Mouse (Mus musculus): Measurements from ENCODE around the gene Herc3.
"Not testable (repeated sequence)": the region's sequence is repeated elsewhere in the genome, so short reads cannot be mapped to it uniquely, and the experiment has no call there.

Herc3 gene

DNA sequence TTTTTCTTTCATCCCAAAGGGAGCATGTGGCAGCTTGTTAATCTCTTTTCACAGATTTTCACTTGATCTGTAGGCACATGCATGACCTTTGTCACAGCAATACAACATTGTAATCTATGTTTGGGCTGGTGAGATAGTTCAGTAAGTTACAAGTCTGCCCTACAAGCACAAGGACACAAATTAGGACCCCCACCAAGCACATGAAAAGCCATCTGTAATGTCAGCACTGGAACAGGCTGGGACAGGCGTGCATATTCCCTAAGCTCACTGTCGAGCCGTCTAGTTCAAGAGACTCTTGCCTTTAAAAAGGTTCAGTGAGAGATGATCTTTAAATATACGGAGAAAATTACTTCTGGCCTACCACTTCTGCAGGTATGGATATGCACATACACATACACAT, 28.3 kb downstream of the Herc3 start:
- DNase-seq (ENCODE audit: low spot score) = no peak

DNA sequence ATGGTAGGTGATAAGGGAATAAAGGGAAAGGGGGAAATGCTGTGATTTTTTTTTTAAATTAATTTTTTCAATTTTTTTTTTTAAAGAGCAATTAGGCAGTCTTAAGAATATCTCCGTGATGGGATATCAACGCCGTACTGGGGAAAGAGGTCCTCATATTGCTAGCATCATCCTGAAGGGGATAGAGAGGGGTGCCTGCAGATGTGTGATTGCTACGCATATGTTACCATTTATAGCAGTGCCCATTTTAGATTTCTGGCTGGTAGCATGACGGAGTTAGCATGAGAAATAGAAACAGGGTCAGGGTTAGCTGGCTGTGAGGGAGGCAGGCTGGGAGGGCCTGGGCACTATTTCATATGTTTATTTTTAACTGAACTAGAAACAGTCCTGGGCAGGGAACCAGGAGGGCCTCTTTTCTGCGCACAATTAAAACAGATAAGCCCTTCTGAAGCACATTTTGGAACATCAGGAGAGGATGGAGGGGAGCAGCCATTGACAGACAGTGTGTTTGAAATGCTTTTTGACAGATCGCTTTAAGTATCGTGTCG, 31.3 kb downstream of the Herc3 start:
- DNase-seq (ENCODE audit: low spot score) = no peak

DNA sequence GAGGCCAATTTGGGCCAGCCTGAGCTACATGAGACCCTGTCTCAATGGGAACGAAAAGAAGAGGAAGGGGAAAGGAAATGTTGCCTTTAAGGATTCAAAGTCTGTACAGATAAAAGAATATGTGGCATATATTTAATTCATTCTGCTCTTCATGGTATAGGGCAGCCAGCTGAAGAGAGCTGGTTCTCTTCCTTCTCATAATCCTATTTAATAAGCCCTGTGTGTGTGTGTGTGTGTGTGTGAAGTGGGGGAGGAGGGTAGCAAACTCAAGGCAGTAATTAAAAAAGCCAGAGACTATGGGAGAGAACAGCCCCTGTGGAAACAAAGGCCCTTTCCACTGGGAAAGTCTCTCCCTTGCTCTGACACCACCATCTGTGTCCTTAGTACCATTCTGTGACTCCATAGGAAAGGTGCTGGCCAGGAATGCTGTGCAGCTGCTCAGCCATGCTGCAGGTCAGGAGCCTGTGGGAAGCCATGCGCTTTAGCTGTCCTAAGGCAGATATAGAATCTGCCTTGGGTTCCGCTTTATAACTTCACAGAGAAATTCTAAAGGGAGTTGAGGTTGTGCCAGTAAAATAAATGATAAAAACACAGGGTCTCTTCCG, 32.5 kb downstream of the Herc3 start:
- DNase-seq (ENCODE audit: low spot score) = no peak

DNA sequence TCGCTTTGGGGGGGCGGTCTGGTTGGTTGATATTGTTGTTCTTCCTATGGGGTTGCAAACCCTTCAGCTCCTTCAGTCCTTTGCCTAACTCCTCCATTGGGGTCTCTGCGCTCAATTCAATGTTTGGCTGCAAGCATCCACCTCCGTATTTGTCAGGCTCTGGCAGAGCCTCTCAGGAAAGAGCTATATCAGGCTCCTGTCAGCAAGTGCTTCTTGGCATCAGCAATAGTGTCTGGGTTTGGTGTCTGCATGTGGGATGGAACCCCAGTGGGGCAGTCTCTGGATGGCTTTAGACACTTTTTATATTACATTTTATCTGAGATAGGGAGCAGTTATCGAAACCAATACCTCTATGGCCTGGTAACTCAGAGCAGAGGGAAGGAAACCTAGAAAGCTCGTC, 36.6 kb downstream of the Herc3 start:
- DNase-seq (ENCODE audit: low spot score) = not testable (repeated sequence)

DNA sequence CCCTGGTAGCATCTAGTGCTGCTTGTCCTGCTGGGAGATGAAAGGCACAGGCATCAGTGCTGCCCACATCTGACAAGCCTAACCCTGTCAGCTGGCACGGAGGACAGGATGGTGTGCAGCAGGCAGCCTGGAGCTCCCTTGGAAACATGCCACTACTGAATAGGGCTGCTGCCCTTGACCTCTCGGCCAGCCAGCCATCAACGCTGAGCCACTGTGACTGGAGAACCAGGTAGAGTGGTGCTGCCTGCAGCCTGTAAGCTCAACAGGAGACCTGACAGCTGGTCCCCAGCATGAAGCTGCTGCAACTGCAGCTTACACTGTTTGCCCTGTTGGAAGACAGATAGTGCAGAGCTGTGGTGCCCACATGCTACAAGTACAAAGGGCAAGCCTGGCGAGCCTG, 48.3 kb downstream of the Herc3 start:
- no peak for DNase-seq (ENCODE audit: low spot score)

DNA sequence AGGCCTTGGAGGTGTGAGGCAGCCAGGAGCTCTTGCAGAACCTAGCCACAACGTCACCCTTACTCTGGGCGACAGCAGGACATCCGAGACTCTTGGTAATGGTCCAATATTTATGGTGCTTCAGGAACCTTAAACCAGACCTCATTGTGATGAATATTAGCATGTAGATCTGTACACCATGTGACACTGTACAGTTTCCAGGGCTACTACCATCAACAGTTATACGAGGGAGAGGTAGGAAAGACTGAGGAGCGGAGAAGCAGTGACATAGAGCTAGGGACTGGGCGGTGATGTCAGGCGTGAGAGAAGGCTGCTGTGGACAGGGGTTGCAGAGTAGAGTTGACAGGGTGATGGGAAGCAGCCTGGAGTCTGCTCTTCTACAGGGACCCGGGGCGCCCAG, 48.7 kb downstream of the Herc3 start:
- no peak for DNase-seq (ENCODE audit: low spot score)

DNA sequence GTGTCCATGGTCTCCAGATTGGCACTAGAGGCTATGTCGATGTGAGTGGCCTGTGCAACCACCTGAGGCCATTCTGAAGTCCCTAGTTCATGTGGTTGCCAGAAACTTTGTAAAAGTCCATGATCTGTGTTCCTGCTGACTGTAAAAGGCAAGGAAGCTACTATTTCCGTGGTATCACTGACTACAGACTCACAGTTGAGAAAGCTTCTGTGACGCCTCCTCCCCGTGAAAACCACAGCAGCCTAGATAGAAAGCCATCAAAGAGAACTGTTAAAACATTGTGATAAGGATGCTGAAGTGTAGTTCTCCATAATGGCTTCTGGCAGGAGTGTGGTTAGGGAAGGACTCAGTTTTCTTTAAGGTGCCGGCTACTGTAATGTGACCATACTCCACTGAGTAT, 49.6 kb downstream of the Herc3 start:
- no peak for DNase-seq (ENCODE audit: low spot score)

DNA sequence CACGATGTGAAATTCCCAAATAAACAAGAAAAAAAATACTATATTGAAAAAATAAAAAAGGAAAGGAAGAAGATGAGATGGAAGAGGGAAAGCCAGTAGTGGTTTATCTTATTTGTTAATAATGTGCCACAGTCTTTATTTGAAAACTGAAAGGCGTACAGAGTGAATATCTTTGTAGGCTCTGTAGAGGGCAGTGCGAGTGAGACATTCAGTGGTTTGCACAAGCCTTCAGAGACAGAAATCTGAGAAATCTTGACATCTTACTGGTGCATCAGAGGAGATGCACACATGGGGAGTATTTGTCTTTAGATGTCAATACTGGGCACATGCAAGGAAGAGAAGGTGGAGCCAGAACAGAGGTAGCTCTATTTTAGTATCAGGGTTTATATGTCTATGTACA, 50.1 kb downstream of the Herc3 start:
- DNase-seq (ENCODE audit: low spot score) = no peak

DNA sequence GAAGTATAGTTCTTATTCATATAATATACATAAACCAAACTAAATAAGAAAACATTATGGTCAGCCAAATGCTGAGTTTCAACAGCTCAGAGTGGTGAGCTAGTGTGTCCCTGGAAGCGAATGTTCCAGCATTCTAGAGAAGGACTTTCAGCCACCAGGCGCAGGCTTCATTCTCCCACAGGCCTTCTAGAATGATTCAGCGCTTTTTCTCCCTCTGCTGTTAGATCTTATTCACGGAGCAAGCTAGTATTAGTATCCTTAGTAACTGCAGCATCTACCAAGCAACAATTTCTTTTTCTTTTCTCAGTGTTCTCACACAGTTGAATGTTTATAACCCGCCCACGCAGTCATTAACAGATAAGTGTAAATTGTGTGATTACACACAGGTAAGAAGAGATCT, 51.0 kb downstream of the Herc3 start:
- DNase-seq (ENCODE audit: low spot score) = no peak

DNA sequence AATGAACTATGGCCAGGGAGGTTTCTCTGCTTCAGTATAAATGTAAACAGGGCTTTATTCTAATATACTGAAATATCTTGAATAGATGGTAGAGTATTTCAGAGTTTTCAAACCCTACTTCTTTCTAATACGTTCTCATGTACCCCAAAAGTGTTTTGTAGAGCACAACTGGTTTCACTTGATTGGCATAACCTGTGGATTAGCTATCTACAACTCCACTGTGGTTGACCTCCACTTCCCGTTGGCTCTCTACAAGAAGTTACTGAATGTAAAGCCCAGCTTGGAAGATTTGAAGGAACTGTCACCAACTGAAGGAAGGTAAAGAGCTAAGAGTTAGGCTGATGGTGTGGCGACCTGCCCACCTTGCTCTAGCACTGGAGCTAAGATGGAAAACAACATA, 58.7 kb downstream of the Herc3 start:
- no peak for DNase-seq (ENCODE audit: low spot score)

DNA sequence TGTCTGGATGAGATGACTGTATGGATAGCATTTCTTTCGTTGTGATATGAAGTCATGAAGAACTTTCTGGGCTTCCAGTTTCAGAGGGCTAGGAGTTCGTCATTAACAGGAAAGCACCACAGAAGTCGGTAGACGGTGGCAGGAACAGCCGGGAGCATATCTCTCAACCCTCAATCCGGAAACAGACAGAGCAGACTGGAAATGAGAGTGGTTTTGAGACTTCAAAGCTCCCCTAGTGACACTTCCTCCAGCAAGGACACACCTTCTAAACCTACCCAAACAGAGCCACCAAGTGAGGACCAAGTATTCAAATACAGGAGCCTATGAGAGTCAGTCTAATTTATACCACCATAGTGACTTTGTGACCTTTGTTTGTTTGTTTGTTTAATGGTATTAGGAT, 62.0 kb downstream of the Herc3 start:
- no peak for DNase-seq (ENCODE audit: low spot score)

DNA sequence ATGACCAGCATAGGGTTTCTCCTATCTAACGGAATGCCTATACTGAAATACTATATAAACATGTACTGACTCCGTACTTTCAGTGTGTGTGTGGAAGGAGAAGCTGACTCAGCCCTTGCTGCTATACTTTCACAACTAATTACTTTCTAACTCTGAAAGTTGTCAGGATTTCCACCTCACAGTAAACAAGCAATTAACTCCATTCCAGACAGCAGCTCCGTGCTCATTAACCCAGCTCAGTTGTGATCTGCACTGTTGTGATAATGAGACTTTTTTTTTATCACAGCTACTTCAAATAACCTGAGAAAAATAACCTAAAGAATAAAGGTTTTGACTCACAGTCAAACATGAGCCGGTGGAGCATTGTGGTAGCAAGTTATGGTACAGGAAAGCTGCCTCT, 63.7 kb downstream of the Herc3 start:
- DNase-seq (ENCODE audit: low spot score) = no peak

DNA sequence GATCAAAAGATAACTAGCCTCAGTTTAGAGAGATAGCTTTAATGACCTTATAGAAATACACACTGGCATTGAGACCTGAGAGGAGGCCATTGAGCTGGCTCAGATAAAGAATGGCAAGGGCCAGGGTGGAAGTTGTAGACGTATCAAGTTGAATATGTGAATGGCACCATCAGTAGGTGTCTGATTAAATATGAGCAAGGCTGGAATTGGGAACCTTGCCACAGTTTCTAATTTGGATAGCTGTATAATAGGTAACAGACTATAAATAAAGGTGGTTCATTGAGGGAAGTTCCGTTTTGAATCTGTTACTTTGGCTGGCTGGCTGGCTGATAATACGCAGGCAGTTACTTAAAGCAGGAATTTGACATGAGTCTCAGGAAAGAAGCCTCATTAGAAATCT, 65.4 kb downstream of the Herc3 start:
- no peak for DNase-seq (ENCODE audit: low spot score)

DNA sequence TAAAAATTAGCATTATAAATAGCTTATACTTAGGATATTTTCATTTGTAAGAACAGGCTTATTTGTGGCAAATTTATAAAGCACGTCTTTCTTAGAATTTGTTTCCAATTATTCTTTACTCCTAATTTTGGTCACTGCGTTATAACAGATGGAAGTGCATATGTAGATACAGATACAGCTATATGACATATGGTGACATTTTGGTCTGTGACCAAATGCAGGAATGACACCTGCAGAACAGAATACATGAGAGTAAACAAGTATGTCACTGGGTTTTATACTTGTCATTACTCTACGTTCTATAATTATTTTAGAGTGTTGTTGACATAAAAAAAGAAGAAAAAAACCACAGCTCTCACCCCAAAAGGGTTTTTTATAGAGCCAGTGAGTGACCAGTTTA, 67.8 kb downstream of the Herc3 start:
- DNase-seq (ENCODE audit: low spot score) = no peak

DNA sequence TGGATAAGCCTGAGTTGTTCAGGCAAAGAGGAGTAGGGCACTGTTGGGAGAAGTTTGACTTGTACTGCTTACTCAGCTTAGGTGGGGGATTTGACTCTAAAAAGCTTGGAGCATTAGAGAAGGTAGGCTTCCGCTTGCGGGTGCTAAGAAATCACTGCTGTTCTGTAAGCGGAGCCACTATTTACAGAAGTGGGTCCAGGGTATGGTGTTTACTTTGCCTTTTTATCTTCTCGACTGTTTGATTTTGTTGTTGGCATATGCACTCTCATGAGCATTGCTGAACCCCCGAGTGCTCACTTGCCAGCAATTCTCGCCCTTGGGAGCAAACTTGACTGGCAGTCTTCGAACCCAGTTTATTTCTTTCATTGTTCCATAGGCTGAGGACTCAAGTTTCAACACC, 69.3 kb downstream of the Herc3 start:
- DNase-seq (ENCODE audit: low spot score) = no peak

DNA sequence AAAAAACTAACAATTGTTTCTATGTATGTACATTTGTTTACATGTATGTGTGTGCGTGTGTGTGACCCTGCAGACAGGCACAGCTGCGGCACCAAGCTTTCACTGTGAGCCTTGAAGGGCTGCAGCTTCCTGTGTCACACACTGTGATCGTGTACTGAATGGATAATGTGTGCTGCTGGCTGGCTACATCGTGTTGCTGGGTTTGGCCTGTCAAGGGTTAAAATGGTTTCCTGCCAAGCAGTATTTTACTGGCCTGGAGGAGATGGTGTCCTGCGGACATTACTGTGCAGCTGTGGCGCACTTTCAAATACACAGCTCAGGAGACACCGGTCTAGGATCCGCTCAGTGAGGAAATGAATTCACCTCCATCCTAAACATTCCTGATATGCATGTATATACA, 71.9 kb downstream of the Herc3 start:
- DNase-seq (ENCODE audit: low spot score) = no peak

DNA sequence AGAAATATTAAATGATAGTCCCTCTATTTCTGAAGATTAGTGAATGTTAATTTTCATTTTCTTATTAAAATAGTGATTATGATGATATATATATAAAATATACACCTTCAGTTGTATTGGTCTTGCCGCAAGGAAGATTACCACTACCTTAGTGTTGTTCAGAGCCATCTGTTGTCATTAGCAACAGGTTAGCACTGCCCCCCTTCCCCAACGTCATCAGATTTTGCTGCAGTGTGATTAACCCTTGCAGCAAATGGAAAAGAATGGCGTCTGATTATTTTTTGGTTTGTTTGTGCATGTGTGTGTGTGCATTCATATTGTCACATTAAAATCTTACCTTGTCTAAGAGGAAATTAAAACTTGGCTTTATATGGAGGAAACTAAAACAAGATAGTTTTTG, 73.3 kb downstream of the Herc3 start:
- DNase-seq (ENCODE audit: low spot score) = no peak

DNA sequence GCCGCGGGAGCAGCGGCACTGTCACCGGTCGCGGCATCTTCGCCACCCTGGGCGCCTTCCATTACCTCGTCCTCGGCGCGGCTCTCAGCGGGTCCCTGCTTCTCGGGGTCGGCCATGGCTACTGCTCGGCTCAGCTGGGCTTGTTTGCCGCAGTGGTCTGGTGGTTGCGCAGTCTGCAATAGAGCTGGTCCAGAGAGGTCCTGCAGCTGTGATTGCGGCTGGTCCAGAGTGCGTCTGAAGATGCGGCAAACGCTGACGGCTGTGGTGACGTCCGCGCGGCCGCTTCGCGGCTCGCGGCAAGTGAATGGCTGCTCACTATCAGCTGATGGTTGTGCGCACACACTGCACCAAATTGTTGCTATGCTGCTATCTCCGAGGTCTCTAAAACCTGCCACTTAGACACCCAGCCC, 75.6 kb downstream of the Herc3 start, which contains the start of gene Nap1l5:
TSS of gene Nap1l5 (minus strand) at position 225 of the 410 bp plus-strand sequence.
- no peak for DNase-seq (ENCODE audit: low spot score)

DNA sequence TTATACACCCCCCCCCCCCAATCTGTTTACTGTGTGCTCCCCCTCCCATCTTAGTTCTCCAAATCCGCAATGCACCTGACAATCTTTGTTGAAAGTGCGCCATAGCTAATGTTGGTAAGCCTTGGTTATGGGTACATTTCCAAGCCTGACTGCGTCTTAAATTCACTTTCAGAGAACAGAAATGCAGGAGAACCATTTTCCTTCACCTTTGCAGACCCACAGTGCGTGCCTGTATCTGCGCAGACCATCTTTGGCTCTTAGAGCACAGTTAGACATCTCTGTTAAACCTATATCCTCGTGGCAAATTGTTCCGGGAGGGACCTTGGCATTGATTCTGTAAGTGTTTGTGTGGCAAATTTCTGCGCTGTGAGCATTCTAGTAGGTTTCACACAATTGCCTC, 76.1 kb downstream of the Herc3 start:
- no peak for DNase-seq (ENCODE audit: low spot score)

DNA sequence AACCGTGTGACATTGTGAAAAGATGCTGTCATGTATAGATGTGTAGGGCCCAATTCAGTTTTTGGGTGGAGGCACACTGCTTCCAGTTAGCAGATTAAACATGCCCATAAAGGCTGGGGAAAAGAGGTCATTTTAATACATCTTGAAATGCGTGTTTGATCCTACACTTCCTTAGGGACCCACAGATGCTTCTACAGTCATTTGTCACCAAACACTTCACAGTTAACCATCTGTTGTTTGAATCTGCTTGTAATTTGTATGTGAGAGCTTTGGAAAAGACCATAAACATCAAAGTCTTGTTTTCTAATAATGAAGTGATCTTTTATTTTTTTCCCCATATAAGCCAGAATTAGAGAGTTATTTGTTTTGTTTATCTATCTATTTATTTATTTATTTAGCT, 76.5 kb downstream of the Herc3 start:
- no peak for DNase-seq (ENCODE audit: low spot score)

DNA sequence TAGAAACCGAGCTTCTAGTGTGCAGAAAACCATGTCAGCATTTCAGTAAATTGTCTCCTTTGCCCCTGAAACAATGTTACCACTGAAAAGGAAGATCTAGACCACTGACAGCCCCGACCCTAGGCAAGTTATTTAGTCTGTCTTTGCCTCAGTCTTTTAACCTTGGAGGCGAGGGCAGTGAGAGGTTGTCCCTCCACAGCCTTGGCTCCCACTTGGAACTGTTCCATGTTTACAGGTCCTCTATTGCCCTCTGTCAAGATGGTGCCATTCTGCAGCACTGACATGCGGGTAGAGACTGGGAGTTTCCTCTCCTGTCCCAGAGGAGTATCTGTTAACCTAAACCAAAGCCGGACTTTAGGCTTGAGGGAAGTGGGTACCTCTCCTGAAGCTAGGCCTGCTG, 81.6 kb downstream of the Herc3 start:
- DNase-seq (ENCODE audit: low spot score) = no peak

DNA sequence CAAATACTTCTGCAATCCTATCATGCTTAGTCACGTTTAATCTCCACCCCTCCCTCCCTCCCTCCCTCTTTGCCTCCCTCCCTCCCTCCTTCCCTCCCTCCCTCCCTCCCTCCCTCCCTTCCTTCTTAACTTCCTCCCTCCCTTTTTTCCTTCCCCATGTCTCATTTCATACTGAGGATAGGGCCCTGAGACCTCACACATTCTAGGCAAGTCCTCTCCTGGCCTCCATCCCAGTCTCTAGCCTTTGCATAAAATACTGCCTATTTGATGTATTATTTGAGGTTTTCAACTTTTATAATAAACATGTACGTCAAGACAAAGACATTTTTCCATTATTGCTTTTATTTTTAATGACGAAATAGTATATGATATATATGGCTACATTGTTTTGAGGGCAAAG, 82.3 kb downstream of the Herc3 start:
- DNase-seq (ENCODE audit: low spot score) = no peak

DNA sequence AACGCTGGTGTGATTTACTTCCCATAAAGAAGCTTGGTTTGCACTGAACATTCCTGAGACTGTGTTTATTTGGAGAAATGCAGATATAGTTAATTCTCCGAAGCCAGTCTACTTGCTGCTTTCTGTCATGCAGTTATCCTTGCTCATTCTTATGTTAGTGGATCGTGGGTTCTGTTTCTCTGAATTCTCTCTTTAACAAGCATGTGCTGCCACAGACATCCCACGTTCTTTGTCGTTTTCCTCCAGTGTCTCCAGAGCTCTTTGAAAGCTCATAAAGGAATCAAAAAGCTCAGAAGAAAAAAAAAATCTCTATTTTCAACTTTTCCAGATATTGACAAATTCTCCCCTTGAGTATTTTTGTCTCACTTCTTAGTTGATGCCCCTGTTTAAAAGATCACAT, 82.7 kb downstream of the Herc3 start:
- DNase-seq (ENCODE audit: low spot score) = no peak

DNA sequence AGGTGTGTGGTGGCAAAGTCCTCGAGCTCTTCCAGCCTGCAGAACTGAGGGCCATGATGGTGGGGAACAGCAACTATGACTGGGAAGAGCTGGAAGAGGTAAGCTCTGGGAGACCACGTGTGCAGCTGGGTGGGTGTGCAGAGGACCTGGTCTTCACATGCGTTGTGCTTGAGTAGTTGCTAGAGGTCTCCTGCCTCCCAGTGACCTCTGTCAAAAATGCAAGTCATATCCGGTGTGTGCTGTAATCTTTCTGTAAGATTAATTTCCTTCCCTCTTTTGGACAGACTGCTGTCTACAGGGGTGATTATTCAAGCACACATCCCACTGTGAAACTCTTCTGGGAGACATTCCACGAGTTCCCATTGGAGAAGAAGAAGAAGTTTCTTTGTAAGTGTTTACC, 85.2 kb downstream of the Herc3 start:
- no peak for DNase-seq (ENCODE audit: low spot score)

DNA sequence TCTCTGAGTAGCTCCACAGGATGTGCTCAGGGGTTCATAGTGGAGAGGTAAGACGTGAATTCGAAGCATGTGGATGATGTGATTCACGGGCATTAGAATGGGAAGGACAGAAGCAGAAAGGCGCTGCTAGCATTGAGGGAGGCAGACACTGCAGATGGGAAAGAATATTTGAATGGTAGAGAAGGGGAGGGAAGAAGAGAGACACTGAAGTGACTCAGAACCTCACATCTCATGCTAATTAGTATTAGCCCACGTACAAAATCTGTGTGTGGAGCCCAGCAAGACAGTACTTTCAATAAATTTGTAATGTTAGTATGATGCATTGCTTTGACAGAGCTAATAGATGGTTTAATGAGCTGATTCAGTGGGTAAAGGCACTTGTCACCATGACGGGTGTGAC, 89.5 kb downstream of the Herc3 start:
- no peak for DNase-seq (ENCODE audit: low spot score)
